Comparison of ENCODE assay signal across 18 mouse cellular contexts in the genomic region with DNA sequence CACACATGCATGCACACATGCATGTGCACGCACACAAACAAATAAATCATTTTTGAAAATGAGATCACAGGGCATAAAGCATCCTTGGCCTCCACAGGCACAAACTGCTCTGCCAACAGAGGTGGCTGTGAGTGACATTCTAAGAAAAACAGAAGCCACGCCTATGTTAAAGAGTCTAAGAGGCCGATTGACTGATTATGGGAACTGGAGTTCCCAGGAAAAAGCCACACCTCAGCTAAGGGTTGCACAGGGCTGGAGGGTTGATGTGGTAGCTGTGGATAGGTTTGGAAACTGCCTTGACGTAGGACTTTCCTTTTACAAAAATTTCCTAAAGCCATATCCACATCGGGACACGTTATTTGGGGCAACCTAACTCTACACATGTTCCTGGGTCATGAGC. TPM values are rescaled to one million over a fixed set of nuclear protein-coding genes. Genes with fewer than 3 reads are reported as not detected.
"Had no signal": no experiment of that assay in that cellular context is flagged by ENCODE, and none has a peak within 500 bp of the region (broad histone marks: within the 10 kb centered on the region; RNA-seq: fewer than 3 reads in every experiment).

No protein-coding gene starts in this region.

- H3K4me2 ChIP-seq: limb, embryonic 15.5 days; lung, embryonic 14.5 days; midbrain, embryonic 11.5 days; neural tube, embryonic 13.5 days had no signal

- H3K27ac ChIP-seq: limb, embryonic 15.5 days; neural tube, embryonic 13.5 days had no signal

- H3K4me1 ChIP-seq: limb, embryonic 15.5 days; neural tube, embryonic 13.5 days had no signal

- H3K36me3 ChIP-seq: limb, embryonic 15.5 days; neural tube, embryonic 13.5 days had no signal

- ATAC-seq: midbrain, embryonic 16.5 days had no signal

- H3K27me3 ChIP-seq: limb, embryonic 15.5 days had no signal

- H3K9ac ChIP-seq: limb, embryonic 15.5 days; lung, embryonic 14.5 days; neural tube, embryonic 13.5 days had no signal

- DNase-seq: kidney, adult 11 months; kidney, adult 9 months; kidney, postnatal 10 days; kidney, postnatal 4 days; layer of hippocampus, postnatal 36 days; lung, embryonic 14.5 days; lung, postnatal 10 days; lung, postnatal 4 days; right cerebral cortex, postnatal 14 days; thymus, adult 18-20 months; thymus, postnatal 14 days had no signal

- H3K9me3 ChIP-seq: limb, embryonic 15.5 days; neural tube, embryonic 13.5 days had no signal

- H3K4me3 ChIP-seq: limb, embryonic 15.5 days; neural tube, embryonic 13.5 days had no signal

RNA-seq across cellular contexts. Expression of a gene that starts 9.8 kb away (rescaled TPM):
- polyA plus RNA-seq: limb, embryonic 11.5 days; limb, embryonic 15.5 days; lung, embryonic 14.5 days; midbrain, embryonic 16.5 days; neural tube, embryonic 13.5 days; spleen, adult 2 months; urinary bladder, adult 2 months had no signal

RNA-seq across cellular contexts. Expression of a gene that starts 16.3 kb away (rescaled TPM):
- polyA plus RNA-seq: limb, embryonic 11.5 days; limb, embryonic 15.5 days; lung, embryonic 14.5 days; midbrain, embryonic 11.5 days; midbrain, embryonic 16.5 days; neural tube, embryonic 13.5 days had no signal

RNA-seq across cellular contexts. Expression of a gene that starts 27.9 kb away (rescaled TPM):
- polyA plus RNA-seq: lung, embryonic 14.5 days; midbrain, embryonic 11.5 days; neural tube, embryonic 13.5 days had no signal
